Mouse (Mus musculus) hindbrain, embryonic 15.5 days (tissue): ENCODE results near the gene Prkce. TPM values are rescaled to one million over a fixed set of nuclear protein-coding genes. Genes with fewer than 3 reads are reported as not detected.

Experiments used
- ATAC-seq: fragments of 200-750 bp; cut with Nextera tagmentation; 2 replicates; pipeline ENCODE4 v1.8.0; 2017; ENCODE audit warnings: low read depth, moderate number of reproducible peaks, moderate TSS enrichment; ENCODE audit not compliant: low FRiP score
- H3K27ac ChIP-seq: fragments of 300-500 bp; sonication (generic); replicated peaks from 2 replicates; pipeline ENCODE4 v1.5.1; 2015; ENCODE audit warnings: mild to moderate bottlenecking, inconsistent platforms
- H3K27me3 ChIP-seq: fragments of 300-500 bp; sonication (generic); 2 replicates; pipeline ENCODE4 v1.6.1; 2015; ENCODE audit warnings: control low read depth, inconsistent platforms
- H3K36me3 ChIP-seq: fragments of 300-500 bp; sonication (generic); 2 replicates; pipeline ENCODE4 v1.6.1; 2015; ENCODE audit warnings: control low read depth, inconsistent platforms
- H3K4me1 ChIP-seq: fragments of 300-500 bp; sonication (generic); replicated peaks from 2 replicates; pipeline ENCODE4 v1.6.1; 2015; ENCODE audit warnings: control low read depth, inconsistent platforms
- H3K4me2 ChIP-seq: fragments of 300-500 bp; sonication (generic); 2 replicates; pipeline ENCODE4 v1.6.1; 2015; ENCODE audit warnings: moderate library complexity, mild to moderate bottlenecking, inconsistent platforms
- H3K4me3 ChIP-seq: fragments of 300-500 bp; sonication (generic); 2 replicates; pipeline ENCODE4 v1.5.1; 2015; ENCODE audit warnings: mild to moderate bottlenecking, inconsistent platforms
- H3K9ac ChIP-seq: fragments of 300-500 bp; sonication (generic); 2 replicates; pipeline ENCODE4 v1.6.1; 2015; ENCODE audit warnings: inconsistent platforms
- H3K9me3 ChIP-seq: fragments of 300-500 bp; sonication (generic); 2 replicates; pipeline ENCODE4 v1.6.1; 2016; ENCODE audit warnings: control low read depth, inconsistent platforms
- WGBS: fragments of 180-500 bp; shearing (Covaris S2); methylation state at CpG from one replicate; pipeline ENCODE4 v1.1.7; 2015; 5-methylcytosine and 5-hydroxymethylcytosine counted together
- polyA plus RNA-seq: library from polyadenylated mRNA; unstranded; fragments of >200 nt; fragmentation: Nextera tagmentation; extraction: Ambion mirVana; gene quantifications from 2 replicates; pipeline ENCODE4 v1.2.1, GENCODE M21; 2015

Gene Prkce
- polyA plus RNA-seq, 1 experiment from 2014 or later, result 45.7 TPM

DNA sequence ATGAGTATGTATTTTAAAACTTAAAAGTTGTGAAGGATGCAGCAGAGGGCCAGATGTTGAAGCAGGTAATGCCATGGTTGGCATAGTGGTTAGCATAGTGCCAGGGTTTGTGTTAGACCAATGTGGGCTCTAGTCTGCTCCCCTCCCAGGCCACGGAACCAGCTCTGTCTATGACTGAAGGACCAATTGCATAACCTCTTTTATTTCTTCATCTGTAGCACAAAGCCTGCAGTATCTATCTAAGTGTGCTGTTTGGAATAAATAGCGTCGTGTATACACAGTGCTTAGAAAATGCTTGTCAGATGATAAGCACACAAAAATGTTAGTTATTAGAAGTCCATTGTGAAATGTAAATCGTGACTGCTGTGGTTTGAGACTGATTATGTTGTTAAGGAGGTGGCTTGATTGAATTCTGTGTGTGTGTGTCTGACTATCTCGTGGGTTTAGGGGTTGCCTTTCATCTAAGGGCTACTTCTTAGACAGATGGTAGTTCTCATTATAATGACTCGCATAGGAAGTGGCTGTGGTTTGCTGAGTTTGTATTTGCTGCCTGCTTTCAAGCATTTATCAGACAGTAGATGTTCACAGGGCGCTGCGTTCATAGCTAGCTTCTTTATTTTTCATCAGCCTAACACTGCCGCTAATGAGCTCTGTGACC is 17.1 kb downstream of the Prkce start:
- Histone ChIP-seq H3K9ac (no peak overlapping the region), H3K27me3 (no peaks in the 10 kb centered on the region), H3K4me2 (no peak overlapping the region), H3K4me3 (no peak overlapping the region), H3K9me3 (no peaks in the 10 kb centered on the region), H3K36me3 (no peaks in the 10 kb centered on the region), H3K27ac (no peak overlapping the region), H3K4me1 (peaks cover 18% of the 10 kb centered on the region)
- no peak for ATAC-seq
- 56% methylated on average over 9 of the region's 9 CpGs for WGBS

DNA sequence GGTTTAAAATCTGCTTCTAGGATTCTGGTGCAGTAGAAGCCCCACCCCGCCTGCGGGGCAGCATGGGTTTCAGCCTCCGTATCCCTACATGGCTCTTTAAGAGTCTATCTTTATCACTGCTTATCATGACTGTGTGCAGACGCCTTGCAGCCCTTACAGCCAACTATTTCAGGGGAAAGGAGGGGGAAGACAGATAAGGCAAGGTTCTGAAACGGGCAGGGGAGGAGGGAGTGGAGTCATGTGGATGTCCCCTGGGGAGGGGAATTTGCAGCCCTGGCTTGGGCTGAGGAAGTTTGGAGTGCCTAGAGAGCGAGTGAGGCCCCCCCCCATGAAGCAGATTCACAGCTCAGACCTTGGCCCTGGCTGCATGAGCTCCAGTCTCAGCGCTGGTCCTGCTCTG is 18.0 kb downstream of the Prkce start:
- Histone ChIP-seq H3K27me3 (no peaks in the 10 kb centered on the region), H3K9ac (no peak overlapping the region), H3K4me3 (no peak overlapping the region), H3K4me2 (no peak overlapping the region), H3K27ac (no peak overlapping the region), H3K9me3 (no peaks in the 10 kb centered on the region), H3K36me3 (no peaks in the 10 kb centered on the region), H3K4me1 (peaks cover 18% of the 10 kb centered on the region)
- WGBS, result 43% methylated on average over 7 of the region's 7 CpGs
- ATAC-seq, result 0 out of 2 replicates have a peak, but pooled peaks have one; percentile 15

GRCm38 (mm10) chr17:86187777-86188176 is 20.2 kb downstream of the Prkce start:
- no peaks in the 10 kb centered on the region for H3K36me3 ChIP-seq
- no peak overlapping the region for H3K4me2 ChIP-seq
- no peak overlapping the region for H3K4me3 ChIP-seq
- H3K27ac ChIP-seq, result no peak overlapping the region
- 88% methylated on average over 1 of the region's 1 CpGs for WGBS
- H3K27me3 ChIP-seq, result no peaks in the 10 kb centered on the region
- ATAC-seq, result no peak
- H3K9me3 ChIP-seq, result no peaks in the 10 kb centered on the region
- H3K9ac ChIP-seq, result no peak overlapping the region
- peaks cover 18% of the 10 kb centered on the region for H3K4me1 ChIP-seq

DNA sequence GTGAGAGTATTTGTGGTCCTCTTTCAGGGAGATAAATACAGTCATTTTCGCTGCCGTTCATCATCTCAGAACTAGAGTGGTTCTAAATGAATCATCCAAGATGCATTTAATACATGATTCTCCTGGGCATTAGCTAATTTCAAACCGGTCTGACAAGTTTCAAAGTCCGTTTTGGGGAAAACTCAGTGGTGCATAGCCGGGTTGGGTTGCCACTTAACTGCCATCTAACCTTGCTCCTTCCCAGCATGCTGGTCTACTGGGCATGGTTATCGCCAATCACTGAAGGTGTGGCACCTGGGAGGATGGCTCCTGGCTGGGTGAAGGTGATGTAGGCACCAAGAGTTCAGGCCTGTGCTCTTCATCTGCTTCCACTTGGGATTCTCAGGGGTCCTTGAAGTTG is 26.4 kb downstream of the Prkce start:
- Histone ChIP-seq H3K9ac (no peak overlapping the region), H3K4me3 (no peak overlapping the region), H3K9me3 (no peaks in the 10 kb centered on the region), H3K4me2 (no peak overlapping the region), H3K36me3 (no peaks in the 10 kb centered on the region), H3K27me3 (no peaks in the 10 kb centered on the region), H3K4me1 (no peaks in the 10 kb centered on the region), H3K27ac (no peak overlapping the region)
- WGBS, result 94% methylated on average over 6 of the region's 6 CpGs
- no peak for ATAC-seq

- H3K4me1 ChIP-seq, result no peaks in the 10 kb centered on the region
- no peaks in the 10 kb centered on the region for H3K27me3 ChIP-seq
- H3K27ac ChIP-seq, result no peak overlapping the region
- no peak overlapping the region for H3K9ac ChIP-seq
- H3K36me3 ChIP-seq, result no peaks in the 10 kb centered on the region
- H3K4me3 ChIP-seq, result no peak overlapping the region
- no peak for ATAC-seq
- WGBS, result 91% methylated on average over 8 of the region's 8 CpGs
- no peaks in the 10 kb centered on the region for H3K9me3 ChIP-seq
- H3K4me2 ChIP-seq, result no peak overlapping the region
Measured at GRCm38 (mm10) chr17:86194921-86195320, 27.3 kb downstream of the Prkce start.

DNA sequence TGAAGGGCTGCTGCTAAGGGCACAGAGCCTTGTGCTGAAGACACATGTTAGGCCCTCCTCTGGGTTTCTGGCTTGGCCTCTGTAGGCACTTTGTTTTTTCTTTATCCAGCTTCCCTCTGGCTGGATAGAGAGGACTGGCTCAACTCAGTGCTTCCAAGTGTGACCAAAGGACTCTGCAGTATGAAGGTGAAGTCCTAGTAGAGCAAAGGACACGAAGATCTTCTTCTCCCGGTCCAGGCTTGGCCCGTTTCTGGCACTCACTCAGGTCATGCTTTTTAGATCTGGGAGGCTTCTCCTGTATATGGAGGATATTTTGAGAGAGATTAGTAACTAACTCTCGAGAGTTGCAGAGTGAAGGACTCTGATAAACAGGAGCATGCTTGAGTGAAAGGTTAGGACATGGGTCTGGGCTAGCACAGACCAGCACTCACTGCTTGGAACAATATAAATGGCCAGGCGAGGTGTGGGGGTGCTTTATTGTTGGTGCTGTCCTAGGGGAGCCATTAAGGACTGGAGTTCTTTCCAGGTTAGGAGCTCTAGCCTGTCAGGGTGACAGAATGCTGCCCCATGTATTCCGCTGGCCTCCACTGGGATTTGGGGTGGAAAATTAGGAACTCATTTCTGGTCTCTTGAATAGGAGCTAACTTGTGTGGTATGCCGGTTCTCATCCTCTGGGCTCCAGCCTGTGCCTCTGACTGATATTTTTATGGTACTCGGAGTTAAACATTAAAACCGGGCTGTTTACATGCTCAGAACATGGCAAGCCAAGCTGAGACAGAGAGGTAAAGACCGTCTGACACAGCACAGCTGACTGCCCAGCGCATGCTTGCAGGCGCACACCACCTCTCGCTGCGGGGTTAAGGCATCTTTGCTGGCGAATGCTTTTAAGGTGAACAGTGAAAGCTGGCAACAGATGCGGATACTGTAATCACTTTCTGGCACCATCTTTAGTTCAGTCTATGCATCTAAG is 31.2 kb downstream of the Prkce start:
- Histone ChIP-seq H3K9me3 (no peaks in the 10 kb centered on the region), H3K4me2 (no peak overlapping the region), H3K4me1 (peaks cover 5% of the 10 kb centered on the region), H3K36me3 (no peaks in the 10 kb centered on the region), H3K27ac (no peak overlapping the region), H3K27me3 (no peaks in the 10 kb centered on the region), H3K4me3 (no peak overlapping the region), H3K9ac (no peak overlapping the region)
- no peak for ATAC-seq
- WGBS, result 88% methylated on average over 16 of the region's 16 CpGs

- 90% methylated on average over 7 of the region's 7 CpGs for WGBS
Measured at GRCm38 (mm10) chr17:86201981-86202380, 34.4 kb downstream of the Prkce start.

GRCm38 (mm10) chr17:86202972-86203371 is 35.4 kb downstream of the Prkce start:
- no peak overlapping the region for H3K9ac ChIP-seq
- H3K4me1 ChIP-seq, result peaks cover 15% of the 10 kb centered on the region
- no peak for ATAC-seq
- WGBS, result 95% methylated on average over 6 of the region's 6 CpGs
- H3K27me3 ChIP-seq, result no peaks in the 10 kb centered on the region
- no peak overlapping the region for H3K4me3 ChIP-seq
- H3K9me3 ChIP-seq, result no peaks in the 10 kb centered on the region
- H3K4me2 ChIP-seq, result no peak overlapping the region
- H3K36me3 ChIP-seq, result no peaks in the 10 kb centered on the region
- H3K27ac ChIP-seq, result no peak overlapping the region

More at GRCm38 (mm10) chr17:86201981-86202380, 34.4 kb downstream of the Prkce start:
- no peak overlapping the region for H3K27ac ChIP-seq
- no peaks in the 10 kb centered on the region for H3K27me3 ChIP-seq
- peaks cover 15% of the 10 kb centered on the region for H3K4me1 ChIP-seq
- no peak overlapping the region for H3K4me3 ChIP-seq
- H3K4me2 ChIP-seq, result no peak overlapping the region
- no peaks in the 10 kb centered on the region for H3K9me3 ChIP-seq
- H3K9ac ChIP-seq, result no peak overlapping the region
- no peaks in the 10 kb centered on the region for H3K36me3 ChIP-seq
- no peak for ATAC-seq

DNA sequence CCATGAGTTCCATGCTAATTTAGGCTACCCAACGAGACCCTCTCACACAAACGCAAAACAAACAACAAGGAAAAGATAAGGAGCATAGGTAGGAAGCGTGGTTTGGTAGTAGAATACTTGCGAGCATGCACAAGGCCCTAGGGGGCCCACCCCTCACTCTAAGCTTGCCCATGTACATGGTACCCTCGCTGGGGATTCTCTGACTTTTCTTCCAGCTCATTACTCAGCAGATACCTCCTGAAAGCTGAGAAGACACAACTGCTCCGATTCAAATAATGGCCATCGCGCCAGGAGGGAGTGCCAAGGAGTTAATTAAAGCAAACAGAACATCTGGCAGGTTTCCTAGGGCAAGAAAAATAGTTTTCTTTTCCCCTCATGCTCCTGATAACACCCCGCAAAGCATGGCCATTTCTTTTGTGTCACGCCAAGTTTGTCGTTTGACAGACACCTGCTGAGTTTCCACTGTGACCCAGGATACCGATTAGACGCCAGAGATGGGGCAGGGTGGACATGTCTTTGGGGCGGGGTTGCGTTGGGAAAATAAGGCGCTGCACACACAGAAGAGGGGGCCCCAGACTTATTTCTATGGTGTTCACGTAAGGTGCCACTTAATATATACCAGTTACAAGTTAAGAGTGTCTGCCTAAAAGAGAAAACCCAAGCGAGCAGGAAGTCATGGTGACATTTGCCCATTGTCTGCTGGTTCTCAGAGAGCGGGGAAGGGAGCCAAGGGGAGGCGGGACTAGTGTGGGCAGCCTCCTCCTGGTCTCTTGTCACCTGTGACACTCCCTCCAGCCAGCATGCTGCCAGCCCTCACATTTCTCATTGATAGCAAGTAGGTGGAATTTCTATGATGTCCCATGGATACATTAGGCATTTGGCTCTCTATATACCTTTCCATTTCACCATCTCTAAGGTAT is 36.2 kb downstream of the Prkce start:
- Histone ChIP-seq H3K9me3 (no peaks in the 10 kb centered on the region), H3K4me2 (no peak overlapping the region), H3K36me3 (no peaks in the 10 kb centered on the region), H3K4me3 (no peak overlapping the region), H3K9ac (no peak overlapping the region), H3K27me3 (no peaks in the 10 kb centered on the region), H3K27ac (no peak overlapping the region), H3K4me1 (peaks cover 15% of the 10 kb centered on the region)
- no peak for ATAC-seq
- 55% methylated on average over 20 of the region's 20 CpGs for WGBS

DNA sequence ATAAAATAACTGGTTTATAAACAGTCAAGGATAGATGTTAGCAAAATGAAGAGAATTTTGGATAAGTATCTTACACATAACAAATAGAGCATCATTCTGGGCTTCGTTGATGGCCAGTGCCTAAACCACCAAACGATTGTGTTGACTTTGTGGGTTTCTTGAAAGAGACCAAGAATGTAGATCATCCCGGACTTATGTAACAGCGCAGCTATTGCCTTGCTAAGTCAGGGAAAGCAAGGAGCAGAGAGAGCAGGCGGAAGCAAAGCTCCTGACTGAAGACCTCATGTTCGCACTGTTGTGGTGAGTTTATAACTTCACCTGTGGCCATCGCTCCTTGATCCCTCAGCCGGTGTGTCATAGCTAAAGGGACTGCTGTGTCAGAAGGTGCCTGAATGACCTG is 38.7 kb downstream of the Prkce start:
- peaks cover 15% of the 10 kb centered on the region for H3K4me1 ChIP-seq
- no peaks in the 10 kb centered on the region for H3K36me3 ChIP-seq
- H3K27me3 ChIP-seq, result no peaks in the 10 kb centered on the region
- H3K9ac ChIP-seq, result no peak overlapping the region
- H3K27ac ChIP-seq, result no peak overlapping the region
- no peak overlapping the region for H3K4me3 ChIP-seq
- ATAC-seq, result no peak
- no peak overlapping the region for H3K4me2 ChIP-seq
- H3K9me3 ChIP-seq, result no peaks in the 10 kb centered on the region
- WGBS, result 94% methylated on average over 8 of the region's 8 CpGs

- Histone ChIP-seq H3K27me3 (no peaks in the 10 kb centered on the region), H3K9ac (no peak overlapping the region), H3K4me3 (no peak overlapping the region), H3K4me1 (peaks cover 15% of the 10 kb centered on the region), H3K27ac (no peak overlapping the region), H3K9me3 (no peaks in the 10 kb centered on the region), H3K36me3 (no peaks in the 10 kb centered on the region), H3K4me2 (no peak overlapping the region)
- 85% methylated on average over 17 of the region's 17 CpGs for WGBS
- no peak for ATAC-seq
Measured at GRCm38 (mm10) chr17:86208057-86208820, 40.7 kb downstream of the Prkce start.
